8 mouse cellular contexts compared by ENCODE assay signal in the genomic region with DNA sequence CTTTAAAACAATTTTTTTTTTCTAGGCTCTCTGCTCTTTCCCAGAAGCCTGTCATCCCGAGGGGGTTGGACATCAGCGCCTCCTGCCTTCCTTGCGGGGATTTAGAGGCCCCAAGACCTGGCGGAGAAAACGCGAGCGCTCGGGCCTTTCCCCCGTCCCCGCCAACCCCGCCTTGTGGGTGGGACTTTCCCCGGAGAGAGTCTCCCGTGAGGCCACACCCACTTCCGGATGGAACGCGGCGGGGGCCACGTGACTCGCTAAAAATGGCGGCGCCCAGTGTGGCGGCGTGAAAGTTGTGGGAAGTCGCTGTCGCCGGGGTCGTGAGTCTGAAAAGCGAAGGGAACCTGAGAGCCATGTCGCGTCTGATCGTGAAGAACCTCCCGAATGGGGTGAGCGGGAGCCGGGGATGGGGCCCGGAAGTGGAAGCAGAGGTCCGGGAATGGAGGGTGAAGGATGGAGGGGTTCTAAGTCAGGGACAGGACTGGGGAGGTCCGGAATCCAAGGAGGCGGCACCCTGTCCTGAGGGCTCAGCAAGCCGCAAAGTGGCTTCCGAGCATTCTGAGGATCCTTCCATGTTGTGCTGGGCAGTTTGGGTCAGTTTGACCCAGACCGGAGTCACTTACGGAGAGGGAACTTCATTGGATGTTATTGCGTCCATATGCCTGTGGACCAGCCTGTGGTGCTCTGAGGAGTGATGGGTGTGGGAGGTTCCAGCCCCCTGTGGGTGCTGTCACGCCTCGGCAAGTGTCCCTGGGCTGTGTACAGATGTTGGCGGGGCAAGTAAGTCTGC. TPM values are rescaled to one million over a fixed set of nuclear protein-coding genes. Genes with fewer than 3 reads are reported as not detected.
DNase-seq lines count a peak whose midpoint lies in the region; ATAC-seq lines count a peak whose summit lies in the region.

A gene (plus strand): TSS at position 205 of the 790 bp plus-strand sequence.

- H3K9ac ChIP-seq in heart, embryonic 14.5 days (ENCODE audit: low read length) = peak within 1 kb of the TSS; percentile 76
- H3K9ac ChIP-seq in liver, embryonic 13.5 days = peak within 1 kb of the TSS; percentile 79
- peak within 1 kb of the TSS; percentile 78 for H3K9ac ChIP-seq in stomach, embryonic 16.5 days (ENCODE audit: low read length)

- no peaks in the 10 kb centered on the region for H3K9me3 ChIP-seq in heart, embryonic 14.5 days (ENCODE audit: control insufficient read depth, low read length)
- H3K9me3 ChIP-seq in liver, embryonic 13.5 days (replicated peaks) = no peaks in the 10 kb centered on the region
- no peaks in the 10 kb centered on the region for H3K9me3 ChIP-seq in stomach, embryonic 16.5 days (replicated peaks; ENCODE audit: control insufficient read depth, low read length)

- peaks cover 0 to 6% of the 10 kb centered on the region in 2 experiments; a peak in 3 of 4 replicates for H3K4me1 ChIP-seq in heart, embryonic 14.5 days (ENCODE audit: control insufficient read depth in 2 of 2, insufficient read depth in 2 of 2, low read length in 2 of 2)
- H3K4me1 ChIP-seq in liver, embryonic 13.5 days (replicated peaks) = peaks cover 20% of the 10 kb centered on the region
- H3K4me1 ChIP-seq in stomach, embryonic 16.5 days (ENCODE audit: control insufficient read depth, insufficient read depth, low read length) = peaks cover 6% of the 10 kb centered on the region

- peak; percentile 99 for ATAC-seq in erythroid progenitor cell, adult 5-6 weeks (replicated peaks; ENCODE audit: low FRiP score, poor library complexity, severe bottlenecking)
- ATAC-seq in heart, embryonic 14.5 days (ENCODE audit: insufficient number of reproducible peaks, insufficient read depth, low FRiP score, low read depth) = peak; percentile 82
- peak; percentile 89 for ATAC-seq in liver, embryonic 13.5 days (ENCODE audit: low read depth)
- peak; percentile 94 for ATAC-seq in stomach, embryonic 16.5 days (ENCODE audit: insufficient read depth, low FRiP score)

- under 1% methylated on average over 46 of the region's 46 CpGs for WGBS in heart, embryonic 14.5 days
- WGBS in liver, embryonic 13.5 days (ENCODE audit: insufficient replicate concordance) = 1% methylated on average over 46 of the region's 46 CpGs
- 1% methylated on average over 46 of the region's 46 CpGs for WGBS in stomach, embryonic 16.5 days

- H3K27me3 ChIP-seq in heart, embryonic 14.5 days (ENCODE audit: control insufficient read depth, insufficient read depth, low read length) = no peaks in the 10 kb centered on the region
- peaks cover 9% of the 10 kb centered on the region; the same call in 1 of the 2 replicates for H3K27me3 ChIP-seq in liver, embryonic 13.5 days
- H3K27me3 ChIP-seq in stomach, embryonic 16.5 days (ENCODE audit: control insufficient read depth, insufficient read depth, low read length) = no peaks in the 10 kb centered on the region

- DNase-seq in CD4-positive helper T cell, adult 2 months (ENCODE audit: low read depth, low spot score) = peak; percentile 93
- DNase-seq in brain, embryonic 18.5 days (ENCODE audit: low read depth, low spot score) = peak; percentile 79
- DNase-seq in kidney, postnatal 14 days = peak; percentile 93
- DNase-seq in liver, embryonic 13.5 days = peak; percentile 90
- DNase-seq in neural tube, embryonic 10.5 days (ENCODE audit: extremely low spot score, low spot score) = peak; percentile 92

- peak within 1 kb of the TSS; percentile 61 to 67 for H3K4me3 ChIP-seq in heart, embryonic 14.5 days (ENCODE audit: control insufficient read depth in 1 of 2, insufficient read depth in 1 of 2, low read depth in 1 of 2, low read length in 2 of 2)
- peak within 1 kb of the TSS; percentile 84 for H3K4me3 ChIP-seq in liver, embryonic 13.5 days (replicated peaks)
- peak within 1 kb of the TSS; percentile 89 for H3K4me3 ChIP-seq in stomach, embryonic 16.5 days (replicated peaks; ENCODE audit: low read length)

- peak within 1 kb of the TSS in 1 of 2 experiments; percentile 24; a peak in 1 of 4 replicates for H3K27ac ChIP-seq in heart, embryonic 14.5 days (replicated peaks in 1 of 2; ENCODE audit: control insufficient read depth in 1 of 2, insufficient read depth in 1 of 2, low read depth in 2 of 2, low read length in 2 of 2)
- H3K27ac ChIP-seq in liver, embryonic 13.5 days = no peak within 1 kb of the TSS
- H3K27ac ChIP-seq in stomach, embryonic 16.5 days (ENCODE audit: low read length) = no peak within 1 kb of the TSS; the same call in 1 of the 2 replicates

- peak within 1 kb of the TSS; percentile 94 for H3K4me2 ChIP-seq in heart, embryonic 14.5 days (ENCODE audit: low read length)
- H3K4me2 ChIP-seq in liver, embryonic 13.5 days = peak within 1 kb of the TSS; percentile 90
- peak within 1 kb of the TSS; percentile 95 for H3K4me2 ChIP-seq in stomach, embryonic 16.5 days (ENCODE audit: low read depth, low read length)

- peaks cover 31% of the 10 kb centered on the region for H3K36me3 ChIP-seq in heart, embryonic 14.5 days (ENCODE audit: control insufficient read depth, insufficient read depth, low read length)
- H3K36me3 ChIP-seq in liver, embryonic 13.5 days = peaks cover 31% of the 10 kb centered on the region
- peaks cover 6% of the 10 kb centered on the region; the same call in 1 of the 2 replicates for H3K36me3 ChIP-seq in stomach, embryonic 16.5 days (ENCODE audit: control insufficient read depth, insufficient read depth, low read length)

RNA-seq across cellular contexts. Expression of the gene that starts here (rescaled TPM):
- total RNA-seq in erythroid progenitor cell, adult 5-6 weeks (2015; ENCODE audit: low replicate concordance) = 2.9 TPM in 1 of 2 replicates, not detected in the other
- 3.9 and 4.5 TPM in 2 replicates for total RNA-seq in erythroid progenitor cell, adult 5-6 weeks (2017; ENCODE audit: low replicate concordance)
- 11.8 and 15.6 TPM in 2 replicates for polyA plus RNA-seq in heart, embryonic 14.5 days (2014; fragmentation: Nextera tagmentation; extraction: Ambion mirVana)
- 18.4 and 19.4 TPM in 2 replicates for polyA plus RNA-seq in liver, embryonic 13.5 days (2015; fragmentation: Nextera tagmentation; extraction: Ambion mirVana)
- polyA plus RNA-seq in stomach, embryonic 16.5 days (2015; fragmentation: Nextera tagmentation; extraction: Ambion mirVana) = 18.0 and 22.4 TPM in 2 replicates
